Mouse (Mus musculus): ENCODE data around the gene Eif3g.
A peak's percentile ranks its signal among the peaks of the same experiment; 100 is the strongest.

The Eif3g gene

GRCm38 (mm10) chr9:20888386-20888765, 10.0 kb downstream of the Eif3g start:
- DNase-seq (ENCODE audit: low read depth) = no peak

GRCm38 (mm10) chr9:20887704-20888385, 10.6 kb downstream of the Eif3g start, which contains the start of gene Ppan:
Gene Ppan (plus strand): TSS chr9:20888175.
- DNase-seq (ENCODE audit: low read depth) = peak; percentile 97

GRCm38 (mm10) chr9:20887191-20887590, 11.2 kb downstream of the Eif3g start:
- DNase-seq (ENCODE audit: low read depth) = no peak

- no peak for DNase-seq (ENCODE audit: low read depth)
Measured at GRCm38 (mm10) chr9:20886563-20886962, 11.9 kb downstream of the Eif3g start.

GRCm38 (mm10) chr9:20879097-20879792, 19.2 kb downstream of the Eif3g start, which contains the start of gene Angptl6:
Gene Angptl6 (minus strand): TSS chr9:20879727.
- DNase-seq (ENCODE audit: low read depth) = no peak

- no peak for DNase-seq (ENCODE audit: low read depth)
Measured at GRCm38 (mm10) chr9:20878710-20879065, 19.7 kb downstream of the Eif3g start.

GRCm38 (mm10) chr9:20878041-20878709, 20.2 kb downstream of the Eif3g start:
- DNase-seq (ENCODE audit: low read depth) = peak; percentile 100

GRCm38 (mm10) chr9:20877118-20878040, 21.0 kb downstream of the Eif3g start:
- DNase-seq (ENCODE audit: low read depth) = no peak

- DNase-seq (ENCODE audit: low read depth) = no peak
Measured at GRCm38 (mm10) chr9:20876318-20877117, 21.9 kb downstream of the Eif3g start.

GRCm38 (mm10) chr9:20875021-20875790, 23.2 kb downstream of the Eif3g start:
- no peak for DNase-seq (ENCODE audit: low read depth)

- DNase-seq (ENCODE audit: low read depth) = no peak
Measured at GRCm38 (mm10) chr9:20873521-20873920, 24.9 kb downstream of the Eif3g start.

GRCm38 (mm10) chr9:20872991-20873390, 25.4 kb downstream of the Eif3g start:
- DNase-seq (ENCODE audit: low read depth) = no peak

GRCm38 (mm10) chr9:20870211-20871173, 27.9 kb downstream of the Eif3g start:
- DNase-seq (ENCODE audit: low read depth) = no peak

GRCm38 (mm10) chr9:20869246-20869645, 29.2 kb downstream of the Eif3g start:
- peak; percentile 47 for DNase-seq (ENCODE audit: low read depth)

GRCm38 (mm10) chr9:20868448-20869001, 29.9 kb downstream of the Eif3g start, which contains the start of gene A230050P20Rik:
Gene A230050P20Rik (plus strand): TSS chr9:20868642.
- peak; percentile 71 for DNase-seq (ENCODE audit: low read depth)

- no peak for DNase-seq (ENCODE audit: low read depth)
Measured at GRCm38 (mm10) chr9:20866879-20867278, 31.5 kb downstream of the Eif3g start.

GRCm38 (mm10) chr9:20862225-20862624, 36.2 kb downstream of the Eif3g start:
- DNase-seq (ENCODE audit: low read depth) = no peak

GRCm38 (mm10) chr9:20861821-20862220, 36.6 kb downstream of the Eif3g start:
- peak; percentile 59 for DNase-seq (ENCODE audit: low read depth)

- DNase-seq (ENCODE audit: low read depth) = no peak
Measured at GRCm38 (mm10) chr9:20859926-20860325, 38.5 kb downstream of the Eif3g start.
